Mouse (Mus musculus): ENCODE data around the gene Nphs2.
"Not testable (repeated sequence)": the region's sequence is repeated elsewhere in the genome, so short reads cannot be mapped to it uniquely, and the experiment has no call there.

The Nphs2 gene

DNA sequence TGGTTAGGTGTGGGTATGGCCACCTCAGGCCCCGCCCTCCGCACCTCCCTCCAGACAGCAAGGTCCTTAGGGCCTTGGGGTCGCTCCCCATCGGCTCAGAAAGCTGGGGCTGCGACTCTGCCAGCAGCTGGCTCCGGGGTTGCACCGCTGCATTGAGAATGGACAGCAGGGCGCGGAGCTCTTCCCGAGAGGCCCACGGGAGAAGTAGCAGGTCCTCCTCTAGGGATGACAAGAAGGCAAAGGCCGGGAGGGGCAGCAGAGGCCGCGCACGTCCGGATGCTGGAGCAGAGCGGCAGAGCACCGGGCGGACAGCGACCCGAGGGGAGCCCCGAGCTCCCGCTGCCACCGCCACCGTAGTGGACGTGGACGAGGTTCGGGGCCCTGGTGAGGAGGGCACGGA, at the start of gene Nphs2:
TSS of gene Nphs2 (plus strand) at position 98 of the 400 bp plus-strand sequence.
- DNase-seq: no peak

DNA sequence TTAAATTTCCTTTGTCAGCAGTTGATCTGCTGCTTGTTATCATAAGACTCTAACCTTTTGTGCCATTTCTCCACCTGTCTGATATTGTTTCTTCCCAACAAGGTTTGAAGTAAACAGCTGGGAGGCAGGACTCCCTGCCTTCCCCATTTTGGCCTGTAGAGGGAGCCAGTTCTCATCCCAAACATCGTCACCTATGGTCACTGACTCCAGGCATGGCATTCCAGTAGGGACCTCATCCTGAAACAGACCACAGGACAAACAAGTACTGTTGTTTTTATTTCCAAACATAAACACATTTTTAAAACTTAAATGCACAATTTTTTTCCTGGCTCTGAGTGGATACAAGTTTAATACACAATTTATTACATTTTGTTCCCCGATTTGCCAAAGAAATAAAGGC, 47.2 kb upstream of the Nphs2 start:
- DNase-seq: peak; percentile 38

DNA sequence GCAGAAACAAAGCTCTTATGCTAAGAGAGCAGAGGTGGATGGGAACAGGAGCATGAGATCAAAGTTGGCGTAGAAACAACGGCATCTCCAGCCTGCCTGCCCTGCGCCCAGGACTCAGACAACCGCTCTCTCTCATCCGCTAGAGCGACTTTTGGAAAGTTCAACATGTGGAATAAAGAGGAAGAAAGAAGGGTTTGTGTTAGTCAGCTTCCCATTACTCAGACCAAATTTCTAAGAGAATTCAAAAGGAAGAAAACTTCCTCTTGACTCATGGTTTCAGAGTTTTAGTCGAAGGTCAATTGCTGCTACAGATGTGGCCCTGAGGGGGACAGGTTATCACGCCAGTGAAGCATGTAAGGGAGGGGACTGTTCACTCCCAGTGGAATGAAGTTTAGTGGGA, 46.6 kb upstream of the Nphs2 start:
- DNase-seq: no peak

DNA sequence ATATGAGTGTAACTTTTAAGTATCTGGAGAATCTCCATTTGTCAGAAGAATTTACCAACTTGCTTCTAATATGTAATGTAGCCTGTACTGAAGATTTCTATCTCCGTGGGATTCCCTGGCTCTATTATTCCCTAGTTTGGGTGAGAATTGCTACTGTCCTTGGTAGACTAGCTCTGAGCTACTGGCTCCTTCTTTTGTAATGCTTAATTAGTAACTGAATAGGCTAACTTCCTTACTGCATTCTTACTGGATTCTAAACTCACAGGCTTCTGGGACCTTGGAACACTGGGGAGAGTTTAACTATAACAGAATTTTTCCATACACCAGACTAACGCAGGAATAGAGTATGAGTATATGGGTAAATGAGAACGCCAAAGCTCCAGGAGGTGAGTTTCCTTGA, 42.0 kb upstream of the Nphs2 start:
- DNase-seq: not testable (repeated sequence)

DNA sequence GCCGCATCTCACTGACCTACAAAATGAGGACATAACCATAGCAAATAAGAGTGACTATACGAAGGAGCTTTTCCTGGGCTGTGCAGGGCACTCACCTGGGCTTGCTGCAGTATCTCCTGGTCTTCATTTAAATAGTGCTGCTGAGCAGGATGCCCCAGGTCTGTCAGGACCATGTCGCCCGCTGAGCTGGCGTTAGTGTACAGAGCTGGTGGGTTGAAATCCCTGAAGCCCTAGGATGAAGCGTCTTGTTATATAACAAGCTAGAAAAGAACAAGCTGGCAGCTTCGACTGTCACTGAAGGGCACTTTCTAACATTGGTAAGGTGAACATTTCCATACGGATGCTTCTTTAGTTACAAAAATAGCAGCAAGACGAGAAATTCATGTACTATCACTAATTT, 40.1 kb upstream of the Nphs2 start:
- no peak for DNase-seq

DNA sequence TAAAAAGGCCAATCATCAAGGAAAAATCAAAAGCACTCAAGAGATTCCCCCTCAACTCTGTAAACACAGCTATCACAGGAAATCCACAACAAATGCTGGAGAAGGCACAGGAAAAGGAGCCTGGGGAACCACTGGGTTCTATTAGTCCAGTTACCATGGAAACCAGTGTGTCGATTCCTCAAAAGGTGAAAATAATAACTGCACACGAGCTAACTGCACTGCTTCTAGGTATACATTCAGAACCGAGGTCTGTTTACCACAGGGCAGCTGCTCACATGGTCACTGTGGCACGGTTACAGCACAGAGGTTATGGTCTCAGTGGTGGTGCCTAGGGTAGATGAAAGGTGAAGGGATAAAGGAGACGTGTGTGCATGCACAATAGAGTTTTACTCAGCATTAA, 38.9 kb upstream of the Nphs2 start:
- DNase-seq: no peak

- DNase-seq: no peak
Observed at GRCm38 (mm10) chr1:156273647-156274046, 36.9 kb upstream of the Nphs2 start.

GRCm38 (mm10) chr1:156280131-156280530, 30.4 kb upstream of the Nphs2 start:
- no peak for DNase-seq

DNA sequence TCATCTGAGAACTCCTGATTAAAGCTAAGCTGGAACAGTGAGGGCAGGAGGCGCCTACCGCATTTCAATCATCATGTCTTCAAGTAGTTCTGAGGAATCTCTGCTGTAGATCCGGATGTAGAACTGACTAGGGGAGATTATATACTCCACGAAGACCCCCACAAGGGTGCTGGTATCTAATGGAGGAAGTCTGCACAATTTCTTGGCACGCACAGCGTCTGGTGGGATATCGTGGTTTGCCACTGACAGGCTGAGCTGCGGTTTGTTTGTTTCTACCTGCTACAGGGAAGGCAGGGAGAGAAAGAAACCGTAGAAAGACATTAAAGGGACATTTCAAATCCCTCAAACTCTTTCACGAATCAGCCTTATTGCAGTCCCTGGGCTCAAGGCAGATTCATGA, 26.3 kb upstream of the Nphs2 start:
- no peak for DNase-seq

DNA sequence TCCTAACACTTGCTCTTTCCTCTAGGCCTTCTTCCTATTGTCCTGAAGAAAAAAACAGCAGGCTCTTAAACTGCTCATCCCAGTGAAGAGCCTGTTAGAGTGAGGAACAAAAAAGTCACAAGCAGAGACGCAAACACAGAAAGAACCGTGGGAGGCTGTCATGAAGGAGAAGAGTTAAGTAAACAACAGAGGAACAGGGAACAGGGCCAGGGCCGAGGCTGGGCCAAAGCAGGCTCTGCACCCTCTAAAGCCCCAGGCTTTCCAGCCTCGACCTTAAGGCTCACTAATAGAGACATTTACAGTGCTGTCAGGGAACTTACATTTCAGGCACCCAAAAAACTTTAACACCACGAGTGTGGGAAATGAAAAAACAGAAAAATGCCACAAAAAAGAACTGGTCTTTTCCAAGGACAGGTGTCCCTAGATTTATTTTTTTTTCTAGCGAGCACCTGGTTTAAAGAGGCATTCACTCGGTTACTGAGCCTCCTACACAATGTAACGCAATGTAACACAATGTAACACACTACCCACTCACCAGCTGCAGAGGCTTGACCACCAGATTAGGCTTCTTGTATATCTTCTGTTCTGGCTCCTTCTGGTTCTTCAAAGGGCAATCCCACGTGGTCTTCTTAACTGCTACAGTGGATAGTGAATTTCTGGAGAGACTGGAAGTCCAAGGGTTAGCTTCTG, 25.5 kb upstream of the Nphs2 start:
- DNase-seq: peak; percentile 23

GRCm38 (mm10) chr1:156285541-156285896, 25.0 kb upstream of the Nphs2 start:
- DNase-seq: no peak

DNA sequence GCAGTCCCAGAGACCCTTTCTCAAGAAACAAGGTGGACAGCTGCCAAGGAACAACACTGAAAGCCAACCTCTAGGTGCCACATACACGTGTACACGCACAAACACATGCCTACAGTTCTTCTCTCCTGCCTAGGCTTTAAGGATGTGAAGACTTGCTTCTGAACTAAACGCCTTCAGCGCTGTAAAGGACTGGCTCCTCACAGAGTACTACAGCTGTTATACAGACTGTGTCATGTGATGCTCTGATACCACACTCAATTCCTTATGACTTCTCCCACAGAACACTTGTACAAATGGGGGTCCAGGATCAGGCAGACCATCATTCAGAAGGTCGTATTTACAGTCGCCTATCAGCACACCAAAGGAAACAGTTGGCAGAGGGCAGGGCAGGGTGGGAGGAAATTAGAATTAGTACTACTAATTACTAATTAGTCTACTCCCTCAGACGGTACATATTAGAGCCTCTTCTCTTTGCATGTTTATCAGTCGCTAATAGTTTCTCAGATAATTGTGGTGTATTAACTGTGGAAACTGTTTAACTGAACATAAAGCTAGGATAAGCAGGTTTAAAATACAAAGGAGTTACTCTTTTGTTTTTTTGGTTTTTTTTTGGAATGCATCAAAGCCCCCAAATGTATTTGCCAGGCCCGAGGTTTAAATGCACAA, 21.8 kb upstream of the Nphs2 start:
- DNase-seq: no peak

- DNase-seq: not testable (repeated sequence)
Observed at GRCm38 (mm10) chr1:156289222-156289587, 21.3 kb upstream of the Nphs2 start.

GRCm38 (mm10) chr1:156290016-156290415, 20.5 kb upstream of the Nphs2 start:
- no peak for DNase-seq

DNA sequence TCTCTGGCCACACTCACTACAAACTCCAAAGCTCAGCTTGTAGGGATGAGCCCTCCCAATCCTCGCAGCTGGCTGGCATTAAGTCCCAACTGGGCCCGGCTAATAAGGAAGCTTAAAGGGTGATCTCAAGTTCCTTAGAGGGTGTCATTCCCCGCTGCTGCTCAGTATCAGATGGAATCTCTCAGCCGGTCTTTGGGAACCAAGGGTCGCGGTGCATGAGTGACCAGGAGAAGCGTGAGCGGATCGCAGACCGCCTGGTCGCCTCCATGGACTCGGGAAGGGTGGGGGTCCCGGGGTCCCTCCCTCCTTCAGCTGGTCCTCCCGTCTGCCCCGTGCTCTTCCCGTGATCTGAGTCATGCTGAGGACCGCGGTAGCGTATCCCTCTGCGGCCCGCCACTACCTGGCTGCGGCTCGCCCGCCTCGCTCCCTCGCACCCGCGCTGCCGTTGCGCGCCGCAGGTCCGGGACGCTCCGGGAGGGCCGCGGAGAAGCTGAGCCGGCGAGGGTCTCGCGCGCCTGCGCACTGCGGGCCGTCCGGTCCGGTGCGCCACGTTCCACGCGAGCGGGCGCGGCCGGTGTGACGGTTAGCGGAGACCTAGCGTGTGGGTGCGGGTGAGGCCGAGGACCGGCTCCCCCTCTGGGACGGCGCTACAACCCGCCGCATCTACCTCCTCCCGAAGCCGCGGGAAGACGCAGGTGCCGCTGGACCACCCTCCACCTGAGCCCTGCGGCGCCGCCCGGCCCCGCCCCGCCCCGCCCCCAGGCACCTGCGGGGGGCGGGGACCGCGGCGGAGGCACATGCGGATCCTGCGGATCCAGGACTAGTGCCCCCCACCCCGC, 7.4 kb upstream of the Nphs2 start, which contains the start of gene Tdrd5:
TSS of gene Tdrd5 (minus strand) at position 754 of the 839 bp plus-strand sequence.
- peak; percentile 75 for DNase-seq

DNA sequence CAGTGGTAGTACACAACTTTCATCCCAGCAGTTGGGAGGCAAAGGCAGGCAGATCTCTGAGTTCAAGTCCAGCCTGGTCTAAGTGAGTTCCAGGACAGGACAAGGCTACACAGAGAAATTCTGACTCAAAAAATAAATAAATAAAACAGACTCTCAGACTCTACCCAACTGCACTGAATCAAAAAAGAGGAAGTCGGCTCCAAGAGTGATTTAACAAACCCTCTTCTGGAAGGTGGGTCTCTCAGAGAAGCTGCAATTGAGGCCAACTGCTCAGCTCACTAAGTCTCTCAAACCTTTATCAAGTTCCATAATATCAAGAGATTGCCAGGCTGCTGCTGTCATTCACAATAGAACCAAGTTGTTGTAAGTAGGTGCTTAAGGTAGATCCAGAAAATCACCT, 1.9 kb upstream of the Nphs2 start:
- DNase-seq: no peak

DNA sequence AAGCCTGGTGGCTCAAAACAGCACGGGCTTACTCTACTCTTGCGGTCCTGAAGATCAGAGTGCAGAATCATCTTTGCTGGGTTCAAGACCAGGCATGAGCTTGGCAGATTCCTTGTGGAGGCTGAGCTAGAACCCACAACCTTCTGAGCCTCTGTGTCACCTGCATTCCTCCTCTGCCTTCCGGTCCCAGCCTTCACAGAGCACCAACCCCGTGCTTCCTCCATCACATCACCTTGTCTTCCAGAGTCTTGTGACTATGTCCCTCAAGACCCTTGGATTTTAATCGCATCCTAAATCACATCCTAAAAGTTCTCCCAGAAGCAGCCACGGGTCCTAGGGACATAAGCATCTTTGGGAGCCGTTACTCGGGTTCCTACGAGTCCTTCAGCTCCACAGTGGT, 12.6 kb downstream of the Nphs2 start:
- no peak for DNase-seq

- no peak for DNase-seq
Observed at GRCm38 (mm10) chr1:156340847-156341246, 30.3 kb downstream of the Nphs2 start.

GRCm38 (mm10) chr1:156344433-156344832, 33.9 kb downstream of the Nphs2 start:
- no peak for DNase-seq

- DNase-seq: no peak
Observed at GRCm38 (mm10) chr1:156345633-156346032, 35.1 kb downstream of the Nphs2 start.

- no peak for DNase-seq
Observed at GRCm38 (mm10) chr1:156349031-156349430, 38.5 kb downstream of the Nphs2 start.

DNA sequence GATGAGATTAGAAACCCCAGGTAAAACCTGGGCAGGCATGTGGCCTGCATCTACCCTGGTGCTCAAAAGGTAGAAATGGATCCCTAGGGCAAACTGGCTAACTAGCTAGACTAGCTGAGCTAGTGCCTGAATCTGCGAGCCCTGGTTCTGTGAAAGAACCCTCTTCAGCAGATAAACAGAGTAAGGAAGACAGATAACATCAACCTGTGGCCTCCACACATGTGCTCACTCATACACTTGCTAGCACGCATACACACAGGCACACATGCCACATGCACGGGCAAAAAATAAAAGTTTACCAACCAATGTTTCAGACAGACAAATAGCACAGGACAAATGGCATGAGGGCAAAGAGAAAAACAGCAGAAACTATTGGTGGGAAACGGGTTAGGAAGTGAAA, 39.9 kb downstream of the Nphs2 start:
- DNase-seq: no peak

DNA sequence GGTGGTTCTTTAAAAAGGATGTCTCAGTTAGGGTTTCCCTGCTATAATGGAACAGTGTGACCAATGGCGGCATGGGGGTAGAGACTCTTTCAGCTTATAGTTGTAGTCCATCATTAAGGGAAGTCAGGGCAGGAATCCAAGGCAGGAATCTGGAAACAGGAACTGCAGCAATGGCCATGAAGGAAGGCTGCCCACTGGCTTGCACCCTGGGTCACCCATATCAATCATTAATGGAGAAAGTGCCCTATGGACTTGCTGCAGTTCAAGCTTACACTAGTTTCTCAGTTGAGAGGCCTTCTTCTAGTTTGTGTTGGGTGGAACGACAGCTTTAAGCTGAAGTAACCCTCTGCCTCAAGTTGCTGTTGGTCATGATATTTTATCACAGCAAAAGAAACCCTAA, 41.9 kb downstream of the Nphs2 start:
- no peak for DNase-seq

DNA sequence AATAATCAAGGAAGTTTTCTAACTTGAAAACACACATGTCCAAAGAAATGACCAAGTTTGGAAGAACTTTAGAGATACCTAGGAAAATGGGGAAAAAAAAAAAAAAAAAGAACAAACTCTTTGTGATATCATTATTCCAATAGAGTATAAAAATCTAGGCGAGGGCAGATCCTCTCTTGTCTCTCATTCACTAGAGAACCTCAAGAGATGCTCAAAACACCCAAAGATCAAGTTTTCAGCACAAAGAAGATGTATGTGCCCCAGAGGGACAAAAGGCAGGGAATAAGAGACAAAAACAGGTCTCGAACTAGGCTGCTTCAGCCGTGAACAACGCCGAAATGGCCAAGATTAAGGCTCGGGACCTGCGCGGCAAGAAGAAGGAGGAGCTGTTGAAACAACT, 55.2 kb downstream of the Nphs2 start, which contains the start of gene Gm2000:
TSS of gene Gm2000 (plus strand) at position 301 of the 400 bp plus-strand sequence.
- no peak for DNase-seq
